Mouse (Mus musculus) heart, embryonic 13.5 days (tissue): ENCODE data around the gene Rmnd5b. TPM values are rescaled to one million over a fixed set of nuclear protein-coding genes. Genes with fewer than 3 reads are reported as not detected.

ENCODE experiments used
- polyA plus RNA-seq: library from polyadenylated mRNA; unstranded; fragments of >200 nt; fragmentation: Nextera tagmentation; extraction: Ambion mirVana; gene quantifications from 2 replicates; pipeline ENCODE4 v1.2.1, GENCODE M21; 2015

Rmnd5b gene
- polyA plus RNA-seq, 1 experiment from 2014 or later, result 31.0 TPM

Other genes starting within 250 kb of the Rmnd5b start
- 13.1 and 14.6 TPM in 2 replicates for gene Phykpl, start 51.1 kb downstream of the Rmnd5b start, polyA plus RNA-seq
- gene Hnrnpab, start 29.0 kb downstream of the Rmnd5b start, polyA plus RNA-seq, result 273 and 282 TPM in 2 replicates
- gene Nhp2, start 16.2 kb downstream of the Rmnd5b start, polyA plus RNA-seq, result 101 and 102 TPM in 2 replicates
- gene N4bp3, start 14.9 kb upstream of the Rmnd5b start, polyA plus RNA-seq, result 12.7 and 14.1 TPM in 2 replicates
- 0.86 and 0.94 TPM in 2 replicates for gene D930048N14Rik, start 15.1 kb upstream of the Rmnd5b start, polyA plus RNA-seq
- gene 0610009B22Rik, start 53.0 kb upstream of the Rmnd5b start, polyA plus RNA-seq, result 60.8 and 67.6 TPM in 2 replicates
- gene Sec24a, start 127.7 kb upstream of the Rmnd5b start, polyA plus RNA-seq, result 9.9 and 10.3 TPM in 2 replicates
- gene Sar1b, start 127.8 kb upstream of the Rmnd5b start, polyA plus RNA-seq, result 133 TPM in 2 replicates
- 0.60 and 0.78 TPM in 2 replicates for gene Jade2, start 221.8 kb upstream of the Rmnd5b start, polyA plus RNA-seq